Mouse (Mus musculus) right cerebral cortex, postnatal 14 days (tissue): ENCODE results near the gene Gldc.

Source experiments
- DNase-seq: peaks from one replicate; pipeline ENCODE4 v3.0.0; 2022

Gldc gene

DNA sequence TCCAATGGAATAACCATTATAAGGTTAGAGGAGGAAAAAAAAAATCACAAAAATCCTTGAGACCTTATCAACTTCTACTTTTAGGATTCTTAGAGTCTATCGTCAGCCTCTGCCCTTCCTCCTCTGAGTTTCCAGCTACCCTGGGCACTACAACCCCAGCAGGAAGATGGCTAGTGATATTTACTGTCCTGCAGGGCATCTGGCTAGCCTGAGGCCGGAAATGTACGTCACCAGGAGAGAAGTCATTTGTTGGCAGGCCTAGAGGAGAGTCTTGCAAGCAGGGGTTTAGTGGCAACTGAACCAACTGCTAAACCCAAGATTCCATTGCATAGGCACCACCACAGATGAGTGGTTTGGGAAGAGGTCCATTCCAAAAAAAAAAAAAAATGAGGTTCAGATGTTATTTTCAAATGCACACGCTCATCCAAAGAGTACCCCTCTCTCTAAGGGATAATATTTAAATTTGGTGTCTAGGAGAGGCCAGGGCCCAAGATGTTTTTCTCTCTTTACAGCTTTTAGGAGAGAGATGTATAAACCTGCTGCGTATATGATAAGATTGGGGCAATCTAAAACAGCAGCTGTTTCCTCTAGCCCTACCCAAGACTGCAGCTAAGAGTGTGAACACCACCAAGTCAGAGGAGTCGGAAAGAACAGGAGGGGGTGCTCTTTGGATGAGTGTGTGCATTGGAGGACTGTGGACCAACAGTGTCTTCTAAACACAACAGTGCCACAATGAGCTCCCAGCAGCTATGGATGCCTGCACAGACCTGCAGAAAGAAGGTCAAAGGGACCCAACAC is 70.0 kb downstream of the Gldc start:
- DNase-seq = no peak

- no peak for DNase-seq
Measured at GRCm38 (mm10) chr19:30102620-30103019, 72.6 kb downstream of the Gldc start.

DNA sequence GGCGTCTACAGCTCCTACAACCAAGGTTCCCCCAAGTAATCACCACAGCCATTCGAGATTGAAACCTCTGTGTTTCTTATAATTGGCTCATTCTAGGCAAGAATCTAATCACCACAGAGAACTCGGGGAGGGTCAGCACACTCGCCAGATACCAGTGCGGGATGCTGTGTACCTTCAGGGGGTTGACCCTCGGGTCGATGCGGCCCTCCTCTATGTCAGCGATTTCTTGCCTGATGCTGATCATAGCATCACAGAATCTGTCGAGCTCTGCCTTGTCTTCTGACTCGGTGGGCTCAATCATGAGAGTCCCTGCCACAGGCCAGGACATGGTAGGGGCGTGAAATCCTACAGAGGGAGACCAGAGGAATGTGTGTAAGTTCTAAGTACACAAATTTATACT is 74.7 kb downstream of the Gldc start:
- no peak for DNase-seq

GRCm38 (mm10) chr19:30097039-30097438 is 78.2 kb downstream of the Gldc start:
- no peak for DNase-seq

DNA sequence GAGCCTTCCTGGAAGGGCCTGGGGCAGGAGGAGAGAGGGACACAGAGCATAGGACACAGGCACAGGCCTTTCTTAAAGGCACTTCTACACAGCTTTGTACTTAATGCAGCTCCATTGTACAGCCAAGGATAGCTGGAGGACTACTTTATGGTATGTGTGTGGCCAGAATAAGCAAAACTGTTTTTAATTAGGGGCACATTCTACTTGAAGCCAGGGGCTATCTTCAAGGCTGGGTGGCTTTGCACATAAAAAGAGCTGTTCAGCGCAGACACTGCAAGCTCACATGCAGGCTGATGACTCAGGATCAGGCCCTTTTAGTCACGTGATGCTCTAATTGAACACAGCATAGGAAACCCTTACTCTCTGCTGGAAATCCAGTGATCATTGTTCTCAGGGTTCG is 79.0 kb downstream of the Gldc start:
- no peak for DNase-seq

DNA sequence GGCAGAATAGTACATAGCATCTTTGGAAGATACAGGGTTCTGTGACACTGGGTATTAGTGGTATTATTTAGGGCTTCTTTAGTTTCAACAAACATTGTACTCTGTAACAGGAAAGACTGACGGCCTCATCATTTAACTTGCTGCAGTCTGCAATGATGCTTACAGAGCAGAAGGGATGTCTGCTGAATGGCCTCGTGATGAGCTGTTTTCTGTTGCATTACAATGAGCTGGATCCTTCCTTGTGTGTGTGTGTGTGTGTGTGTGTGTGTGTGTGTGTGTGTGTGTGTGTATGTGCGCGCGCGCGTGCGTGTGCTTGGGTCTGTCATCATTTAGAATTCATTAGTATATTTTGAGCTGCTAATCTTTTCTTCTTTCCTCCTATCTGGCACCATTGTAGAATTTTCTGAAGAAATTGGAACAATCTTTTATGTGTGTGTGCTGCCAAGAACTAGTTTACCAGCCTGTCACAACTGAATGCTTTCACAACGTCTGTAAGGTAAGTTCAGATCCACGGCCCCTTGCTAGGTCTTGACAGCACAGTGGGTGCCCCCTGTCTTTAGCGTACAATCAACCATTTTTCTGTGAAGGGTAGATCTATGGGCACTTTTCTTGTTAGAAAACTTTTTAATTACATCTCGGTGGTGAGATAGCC is 83.5 kb downstream of the Gldc start:
- DNase-seq = no peak

- DNase-seq = no peak
Measured at GRCm38 (mm10) chr19:30090163-30090562, 85.1 kb downstream of the Gldc start.

DNA sequence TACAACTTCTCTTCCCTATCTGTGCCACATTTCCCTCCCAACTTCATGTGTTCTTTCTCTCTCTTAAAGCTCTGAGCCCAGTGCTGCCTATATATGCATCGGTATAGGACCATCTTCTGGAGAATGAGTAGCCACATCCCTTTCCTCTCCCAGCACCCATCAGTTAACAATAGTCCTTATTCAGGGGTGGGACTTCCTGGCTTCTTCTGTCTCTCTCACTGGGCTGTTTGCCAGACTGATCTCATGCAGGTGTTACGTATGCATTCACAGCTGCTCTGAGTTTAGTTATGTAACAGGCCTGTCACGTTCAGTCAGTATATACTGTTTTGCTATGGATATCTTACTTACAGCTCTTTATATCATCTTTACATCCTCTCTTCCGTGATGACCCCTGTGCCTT is 109.4 kb downstream of the Gldc start:
- peak; percentile 28 for DNase-seq

GRCm38 (mm10) chr19:30054218-30054617 is 121.0 kb downstream of the Gldc start:
- no peak for DNase-seq

DNA sequence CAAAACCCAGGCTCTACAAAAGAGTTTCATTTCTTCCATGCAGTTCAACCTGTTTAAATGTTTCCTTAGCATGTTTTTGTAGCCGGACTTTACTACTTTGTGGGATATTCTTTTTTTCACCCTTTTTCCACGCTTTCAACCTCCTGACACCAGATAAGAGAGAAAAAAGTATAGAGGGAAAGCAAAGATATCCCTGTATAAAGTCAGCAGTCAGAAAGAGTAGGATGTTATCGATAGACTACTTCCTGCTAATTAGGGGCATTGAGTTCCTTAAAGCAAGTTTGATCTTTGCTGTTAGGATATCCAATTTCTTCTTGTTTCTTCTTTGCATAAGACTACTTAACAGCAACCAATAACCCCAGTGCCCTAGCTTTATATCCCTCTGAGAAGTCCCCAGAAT is 123.8 kb downstream of the Gldc start:
- DNase-seq = no peak

- DNase-seq = no peak
Measured at GRCm38 (mm10) chr19:30050584-30050983, 124.6 kb downstream of the Gldc start.
